Mouse (Mus musculus) c-Kit-positive CD71-positive TER-119-positive erythroid progenitor cells, embryonic 14.5 days (primary cell): Measurements from ENCODE around the gene Adam22.
"Not testable (repeated sequence)": the region's sequence is repeated elsewhere in the genome, so short reads cannot be mapped to it uniquely, and the experiment has no call there.

Source experiments
- DNase-seq: peaks from one replicate; pipeline ENCODE4 v3.0.0-alpha.2; 2013; ENCODE audit warnings: low spot score

The Adam22 gene

DNA sequence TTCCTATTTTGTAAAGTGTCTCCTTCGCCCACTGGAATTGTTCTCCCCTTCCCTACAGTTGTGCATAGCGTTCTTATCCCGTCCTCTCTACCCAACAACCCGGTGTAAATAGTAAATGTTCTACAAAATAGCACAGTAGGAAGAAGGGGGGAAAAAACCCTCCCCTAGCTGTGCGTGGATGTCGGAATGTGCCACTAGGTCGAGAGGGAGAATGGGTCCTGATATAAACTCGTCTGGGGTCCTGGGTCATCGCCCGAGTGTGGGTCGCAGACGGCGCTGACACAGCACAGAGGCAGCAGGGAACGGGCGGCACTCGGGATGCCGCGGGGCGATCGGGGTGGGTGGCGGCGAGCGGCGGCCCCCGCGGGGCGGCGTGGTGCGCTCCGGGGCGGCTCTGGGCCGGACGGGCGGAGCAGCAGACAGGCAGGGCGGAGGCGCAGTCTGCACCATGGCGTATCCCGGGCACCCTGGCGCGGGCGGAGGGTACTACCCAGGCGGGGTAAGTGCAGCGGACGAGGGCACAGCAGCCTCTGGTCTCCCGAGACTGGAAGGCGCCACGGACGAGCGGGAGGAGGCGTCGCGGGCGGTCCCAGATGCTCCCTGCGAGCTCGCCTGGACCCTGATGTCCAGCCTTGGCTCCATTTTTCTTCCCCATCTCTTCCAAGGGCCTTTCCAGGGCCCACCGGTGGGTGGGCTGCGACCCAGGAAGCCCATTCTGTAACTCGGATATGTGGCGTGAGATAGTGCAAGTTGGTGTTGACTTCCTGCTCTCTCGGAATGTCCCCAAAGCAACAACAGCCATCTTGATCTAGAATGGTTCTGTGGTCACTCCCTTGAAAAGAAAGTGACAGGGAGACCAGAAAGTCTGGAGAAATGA, 311.6 kb downstream of the Adam22 start:
- peak; percentile 68 for DNase-seq

DNA sequence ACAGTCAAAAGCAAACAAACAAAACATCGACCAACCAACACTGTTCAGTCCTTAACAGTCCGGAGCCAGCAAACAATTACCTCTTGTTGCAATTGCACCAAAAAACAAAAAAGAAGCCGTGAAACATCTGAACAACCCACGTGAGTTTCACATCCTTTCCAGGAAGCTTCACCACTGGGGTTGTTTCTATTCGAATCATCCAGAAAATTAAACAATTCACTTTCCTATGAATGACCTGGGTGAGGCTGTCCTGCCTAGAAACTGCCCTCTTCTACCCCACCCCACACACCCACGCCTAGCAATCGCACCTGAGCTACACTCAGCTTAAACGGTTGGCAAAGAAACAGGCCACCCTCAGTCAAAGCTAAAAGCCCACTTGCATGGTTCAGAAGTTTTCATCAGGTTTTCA, 312.2 kb downstream of the Adam22 start:
- no peak for DNase-seq

DNA sequence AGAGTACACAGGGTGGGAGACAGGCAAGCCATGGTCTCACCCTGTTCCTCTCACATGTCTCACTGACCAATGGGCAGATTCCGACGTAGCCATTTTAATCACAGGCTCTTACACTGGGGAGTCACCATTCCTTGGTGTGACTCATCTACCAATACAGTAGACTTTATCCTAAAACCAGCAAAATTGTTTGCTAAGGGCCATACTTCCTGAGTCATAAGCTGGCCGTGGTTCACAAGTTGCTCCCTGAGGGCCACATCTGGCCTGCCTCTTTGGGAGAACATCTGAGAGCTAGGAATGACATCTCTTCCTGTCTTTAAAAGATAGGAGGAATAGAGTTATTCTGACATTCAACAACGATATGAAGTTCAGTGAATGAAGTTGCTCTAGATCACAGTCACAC, 314.1 kb downstream of the Adam22 start:
- no peak for DNase-seq

DNA sequence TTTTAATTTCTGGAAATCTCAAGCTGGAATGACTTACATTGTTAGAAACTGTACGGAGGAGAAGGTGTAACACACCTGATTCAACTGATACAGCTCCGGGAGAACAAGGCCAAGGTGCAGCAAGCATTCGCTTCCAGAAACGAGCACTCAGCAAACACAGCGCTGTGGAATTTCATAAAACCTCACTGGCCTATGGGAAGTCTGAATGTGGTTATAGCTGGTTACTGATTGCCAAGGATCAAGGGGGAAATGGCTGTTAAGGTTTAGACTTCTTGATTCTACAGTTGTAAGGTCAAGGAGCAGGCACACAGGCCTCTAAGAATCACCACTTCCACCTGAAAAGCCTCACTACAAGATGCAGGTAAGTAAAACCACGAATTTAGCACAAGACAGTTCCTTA, 322.1 kb downstream of the Adam22 start, which contains the start of gene Sri:
Gene Sri, plus strand, starts transcription at position 224 of the 400 bp plus-strand sequence.
- DNase-seq, result no peak

DNA sequence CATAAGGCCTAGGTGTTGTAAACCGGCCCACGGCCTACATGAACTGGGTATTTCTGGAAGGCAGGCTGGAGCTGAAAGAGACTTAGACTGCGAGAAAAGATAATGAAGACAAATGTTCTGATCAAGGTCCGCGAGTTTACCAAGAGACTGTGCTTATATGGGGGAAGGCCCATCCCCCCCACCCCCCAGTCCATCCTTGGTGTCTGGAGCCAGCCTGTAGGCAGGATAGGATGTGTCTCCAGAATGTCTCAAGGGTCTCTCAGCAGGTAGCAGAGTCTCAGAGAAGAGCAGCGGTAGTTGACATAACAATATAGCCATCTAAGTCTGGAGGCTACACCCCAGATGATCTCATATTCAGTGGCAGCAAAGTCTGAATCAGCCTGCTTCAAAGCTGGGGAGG, 333.4 kb downstream of the Adam22 start:
- not testable (repeated sequence) for DNase-seq
